Mouse (Mus musculus) layer of hippocampus, adult 18-20 months (tissue): Measurements from ENCODE around the gene Zfp593. TPM values are rescaled to one million over a fixed set of nuclear protein-coding genes. Genes with fewer than 3 reads are reported as not detected.

ENCODE experiments used
- DNase-seq, 2 experiments: peaks; one replicate each; pipeline ENCODE4 v3.0.0; 2022; ENCODE audit warnings: low spot score in 2 of 2
- total RNA-seq, 2 experiments: library from RNA; stranded (reverse); gene quantifications; 2 replicates each; pipeline ENCODE4 v1.2.3; 2021

Zfp593 gene
- total RNA-seq, 2 experiments from 2014 or later, result 11.9 to 12.2 TPM

GRCm38 (mm10) chr4:134257198-134258009, 12.0 kb upstream of the Zfp593 start:
- DNase-seq, result no peak

- no peak for DNase-seq
Measured at GRCm38 (mm10) chr4:134256407-134257197, 11.2 kb upstream of the Zfp593 start.

GRCm38 (mm10) chr4:134255854-134256253, 10.5 kb upstream of the Zfp593 start:
- no peak for DNase-seq

GRCm38 (mm10) chr4:134254835-134255234, 9.4 kb upstream of the Zfp593 start:
- DNase-seq, result no peak

- no peak for DNase-seq
Measured at GRCm38 (mm10) chr4:134253722-134254324, 8.4 kb upstream of the Zfp593 start, which contains the start of gene Grrp1. Gene Grrp1, minus strand, starts transcription at chr4:134254106.

- no peak for DNase-seq
Measured at GRCm38 (mm10) chr4:134252911-134253721, 7.7 kb upstream of the Zfp593 start.

GRCm38 (mm10) chr4:134252131-134252910, 6.9 kb upstream of the Zfp593 start:
- DNase-seq, result no peak

- DNase-seq, result no peak
Measured at GRCm38 (mm10) chr4:134251241-134252130, 6.1 kb upstream of the Zfp593 start.

- no peak for DNase-seq
Measured at GRCm38 (mm10) chr4:134250930-134251240, 5.5 kb upstream of the Zfp593 start.

GRCm38 (mm10) chr4:134250116-134250929, 4.9 kb upstream of the Zfp593 start:
- DNase-seq, result no peak

GRCm38 (mm10) chr4:134249651-134250050, 4.3 kb upstream of the Zfp593 start:
- peak; percentile 36 to 69 for DNase-seq

GRCm38 (mm10) chr4:134246719-134247258, 1.4 kb upstream of the Zfp593 start, which contains the start of gene Gm30191:
Gene Gm30191, plus strand, starts transcription at chr4:134246935.
- no peak for DNase-seq

- no peak for DNase-seq
Measured at GRCm38 (mm10) chr4:134246256-134246655, 864 bp upstream of the Zfp593 start.

GRCm38 (mm10) chr4:134243516-134244250, 1.7 kb downstream of the Zfp593 start, which contains the start of gene E130218I03Rik:
Gene E130218I03Rik, plus strand, starts transcription at chr4:134243662.
- DNase-seq, result no peak

GRCm38 (mm10) chr4:134238686-134239085, 6.7 kb downstream of the Zfp593 start:
- DNase-seq, result no peak

GRCm38 (mm10) chr4:134238279-134238651, 7.1 kb downstream of the Zfp593 start, which contains the start of gene Cnksr1:
Gene Cnksr1, minus strand, starts transcription at chr4:134238399.
- peak in 1 of 2 experiments; percentile 23 for DNase-seq
